Mouse (Mus musculus) R1 (cell line): ENCODE measurements around the gene Ank2.
A peak's percentile ranks its signal among the peaks of the same experiment; 100 is the strongest.
"Not testable (repeated sequence)": the region's sequence is repeated elsewhere in the genome, so short reads cannot be mapped to it uniquely, and the experiment has no call there.

Source experiments
- DNase-seq: peaks from one replicate; pipeline ENCODE4 v3.0.0-alpha.2; 2018; ENCODE audit warnings: low read depth, low spot score

Gene Ank2

GRCm38 (mm10) chr3:127416950-127417349 lies 82.2 kb downstream of the Ank2 start:
- no peak for DNase-seq

- peak; percentile 64 for DNase-seq
These were observed 84.7 kb downstream of the Ank2 start for GRCm38 (mm10) chr3:127414438-127414837.

DNA sequence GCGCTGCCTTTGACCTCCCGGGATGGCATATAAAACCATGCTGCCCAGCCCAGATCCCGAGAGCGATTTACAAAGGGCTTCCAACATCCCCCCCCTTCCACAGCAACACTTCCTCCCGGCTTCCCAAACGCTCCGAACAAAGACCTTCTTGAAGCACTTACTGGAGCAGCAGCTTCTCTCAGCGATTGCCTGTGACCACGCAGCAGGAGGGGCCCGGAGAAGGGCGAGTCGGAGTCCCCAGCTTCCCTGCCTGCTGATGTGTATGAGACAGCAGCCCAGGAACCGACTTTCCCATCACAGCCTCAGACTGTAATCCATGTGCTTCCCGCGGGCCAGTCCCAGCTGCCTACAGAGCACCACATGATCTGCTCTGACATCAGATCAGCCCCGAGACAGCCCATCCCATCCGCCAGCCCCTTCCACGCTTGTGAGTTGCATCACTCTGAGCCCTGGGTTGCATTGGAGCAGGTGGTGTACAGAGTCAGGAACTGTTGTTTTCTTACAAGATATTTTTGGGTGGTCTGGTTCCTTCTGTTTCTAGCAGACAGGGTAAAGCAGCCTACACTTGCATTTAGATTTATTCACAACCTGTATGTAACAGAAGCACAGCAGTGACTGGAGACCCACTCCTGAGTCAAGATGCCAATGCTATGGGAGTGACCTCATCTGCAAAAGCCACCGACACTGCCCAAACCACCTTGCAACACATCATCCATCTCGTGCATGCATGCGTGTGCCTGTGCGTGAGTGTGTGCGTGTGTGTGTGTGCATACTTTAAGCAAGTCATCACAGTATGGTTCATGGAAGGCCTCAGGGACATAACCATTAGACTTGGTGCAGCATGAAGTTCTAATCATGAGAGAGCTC lies 90.2 kb downstream of the Ank2 start:
- DNase-seq = peak; percentile 65

GRCm38 (mm10) chr3:127407868-127408574 lies 91.1 kb downstream of the Ank2 start:
- no peak for DNase-seq

DNA sequence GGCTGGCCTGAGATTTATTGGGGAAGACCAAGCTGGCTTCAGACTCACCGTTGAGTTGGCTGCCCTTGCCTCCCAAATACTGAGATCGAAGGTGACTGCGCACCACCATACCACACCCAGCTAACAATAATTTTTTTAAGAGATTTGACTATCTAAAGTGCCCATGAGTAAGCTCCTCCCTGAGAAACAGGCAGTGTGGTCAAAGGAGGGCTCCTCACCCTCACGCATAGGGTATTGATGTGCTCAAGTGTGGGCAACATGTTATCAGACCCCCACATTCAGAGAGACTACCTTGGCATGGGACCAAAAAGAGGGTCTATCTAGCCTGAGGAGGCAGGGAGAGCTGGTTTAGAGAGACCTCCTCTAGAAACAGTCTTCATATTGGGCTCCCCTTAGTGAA lies 92.3 kb downstream of the Ank2 start:
- DNase-seq = no peak

DNA sequence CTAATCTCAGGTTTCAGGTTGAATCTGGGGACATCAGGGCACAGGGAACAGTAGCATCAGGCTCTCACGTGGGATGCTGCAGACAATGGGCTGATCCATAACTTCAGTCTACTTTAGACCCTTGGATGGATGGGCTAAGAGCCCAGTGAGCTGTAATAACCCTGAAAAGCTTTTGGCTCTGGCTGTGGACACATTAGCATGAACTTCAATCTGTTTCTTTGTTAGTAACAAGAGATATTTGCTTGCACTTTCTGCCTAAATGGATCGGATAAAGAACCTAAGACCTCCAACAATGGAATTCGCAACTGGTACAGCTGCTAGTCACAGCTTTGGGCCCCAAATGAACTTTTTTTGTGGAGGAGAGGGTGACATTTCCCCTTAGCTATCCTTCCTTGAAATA lies 94.8 kb downstream of the Ank2 start:
- DNase-seq = no peak

DNA sequence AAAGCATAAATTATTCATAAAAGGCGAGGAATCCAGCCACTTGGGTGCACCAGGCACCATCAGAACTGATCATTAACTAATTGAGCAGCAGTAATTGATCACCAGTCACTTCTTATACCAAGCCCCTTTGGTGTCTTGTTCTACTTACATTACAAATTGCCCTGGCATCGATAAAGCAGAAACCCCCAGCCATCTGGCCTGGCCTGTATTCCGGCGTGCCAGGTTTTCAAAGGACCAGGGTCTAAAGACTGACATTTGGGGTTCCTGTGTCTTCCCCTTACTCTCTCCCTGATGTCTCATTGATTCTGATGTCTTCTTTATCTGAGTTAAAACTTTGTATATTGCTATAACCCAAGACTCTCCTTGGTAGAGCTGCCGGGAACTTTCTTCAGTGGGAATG lies 98.2 kb downstream of the Ank2 start:
- DNase-seq = no peak

DNA sequence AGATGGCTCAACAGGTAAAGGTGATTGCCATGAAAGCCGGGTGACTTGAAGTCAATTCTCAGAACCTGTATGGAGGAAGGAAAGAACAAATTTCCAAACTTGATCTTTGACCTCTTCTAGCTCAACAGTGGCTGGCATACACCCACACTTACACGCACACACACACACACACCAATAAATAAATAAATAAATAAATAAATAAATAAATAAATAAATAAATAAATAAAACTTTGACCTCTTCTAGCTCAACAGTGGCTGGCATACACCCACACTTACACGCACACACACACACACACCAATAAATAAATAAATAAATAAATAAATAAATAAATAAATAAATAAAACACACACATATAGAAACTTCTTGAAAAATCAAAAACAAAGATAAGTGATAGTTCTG lies 98.7 kb downstream of the Ank2 start:
- not testable (repeated sequence) for DNase-seq

DNA sequence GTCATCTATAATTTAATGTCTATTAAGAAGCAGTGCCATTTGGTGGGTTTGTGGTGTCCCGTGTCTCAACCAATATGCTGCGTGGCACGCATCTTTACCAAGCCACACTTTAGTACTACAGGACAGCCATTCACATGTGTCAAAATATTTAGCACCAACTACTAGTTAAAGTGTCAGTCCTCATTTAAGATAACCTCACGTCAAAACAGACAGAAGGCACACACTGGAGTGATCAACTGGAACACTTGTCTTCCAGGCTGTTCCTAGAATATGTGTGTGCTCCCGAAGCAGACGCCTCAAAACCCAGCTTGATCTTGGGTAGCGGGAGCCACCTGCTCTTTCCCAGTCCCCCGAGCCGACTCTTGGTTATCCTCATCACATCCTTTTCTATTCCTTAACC lies 101.4 kb downstream of the Ank2 start:
- no peak for DNase-seq

DNA sequence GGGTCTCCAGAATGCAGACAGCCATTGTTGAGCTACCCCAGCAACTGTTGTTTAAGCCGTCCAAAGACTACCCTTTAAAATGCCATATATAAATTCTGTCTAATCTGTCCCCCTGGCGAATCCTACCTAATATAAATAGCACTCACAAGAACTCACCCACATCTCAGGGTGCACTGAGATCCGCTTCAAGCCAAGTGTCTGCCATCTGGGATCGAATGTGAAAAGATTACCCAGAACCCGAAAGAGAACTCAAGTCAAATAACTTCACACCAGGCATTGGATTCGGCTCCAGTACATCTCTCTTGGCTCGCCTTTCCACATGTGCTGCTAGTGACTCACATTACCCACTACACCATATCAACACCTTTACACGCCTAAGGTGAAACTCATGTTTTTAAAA lies 103.9 kb downstream of the Ank2 start:
- DNase-seq = no peak

DNA sequence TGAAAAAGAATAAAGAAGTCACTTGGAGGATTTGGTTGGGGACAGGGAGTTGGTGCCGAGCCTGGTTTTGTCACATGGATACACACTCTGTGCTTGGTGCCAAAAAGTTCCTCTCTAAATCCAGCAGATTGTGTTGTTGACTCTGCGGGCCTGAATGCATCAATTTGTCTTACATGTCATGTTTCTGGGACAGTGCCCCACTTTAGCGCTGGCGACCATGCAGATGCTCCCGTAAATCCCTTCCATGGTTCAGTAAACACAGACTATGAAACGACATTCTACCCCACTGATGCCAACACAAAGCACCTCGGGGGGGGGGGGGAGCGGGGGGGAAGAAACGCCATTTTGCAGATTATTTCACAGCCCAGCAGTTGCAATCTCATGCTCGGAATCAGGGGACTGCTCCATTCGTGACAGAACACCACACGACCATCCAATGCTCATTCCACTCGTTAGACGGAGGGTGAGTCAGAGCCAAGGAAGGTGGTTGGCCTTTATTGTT lies 112.1 kb downstream of the Ank2 start:
- DNase-seq = no peak

DNA sequence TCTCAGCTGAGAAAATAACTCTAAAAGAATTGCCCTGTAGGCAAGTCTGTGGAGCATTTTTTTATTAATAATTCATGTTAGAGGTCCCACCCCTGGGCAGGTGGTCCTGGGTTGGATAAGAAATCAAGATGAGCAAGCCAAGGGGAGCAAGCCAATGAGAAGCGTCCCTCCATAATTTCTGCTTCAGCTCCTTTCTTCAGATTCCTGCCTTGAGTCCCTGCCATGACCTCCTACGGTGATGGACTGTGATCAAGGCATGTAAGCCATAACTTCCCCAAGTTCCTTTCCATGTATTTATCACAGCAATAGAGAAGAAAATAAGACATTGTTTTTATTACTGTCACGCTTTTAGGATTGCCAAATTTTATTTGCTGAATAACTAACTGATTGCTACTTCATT lies 115.9 kb downstream of the Ank2 start:
- no peak for DNase-seq

- no peak for DNase-seq
These were observed 122.2 kb downstream of the Ank2 start for GRCm38 (mm10) chr3:127376901-127377460.

GRCm38 (mm10) chr3:127375956-127376660 lies 123.0 kb downstream of the Ank2 start:
- no peak for DNase-seq

DNA sequence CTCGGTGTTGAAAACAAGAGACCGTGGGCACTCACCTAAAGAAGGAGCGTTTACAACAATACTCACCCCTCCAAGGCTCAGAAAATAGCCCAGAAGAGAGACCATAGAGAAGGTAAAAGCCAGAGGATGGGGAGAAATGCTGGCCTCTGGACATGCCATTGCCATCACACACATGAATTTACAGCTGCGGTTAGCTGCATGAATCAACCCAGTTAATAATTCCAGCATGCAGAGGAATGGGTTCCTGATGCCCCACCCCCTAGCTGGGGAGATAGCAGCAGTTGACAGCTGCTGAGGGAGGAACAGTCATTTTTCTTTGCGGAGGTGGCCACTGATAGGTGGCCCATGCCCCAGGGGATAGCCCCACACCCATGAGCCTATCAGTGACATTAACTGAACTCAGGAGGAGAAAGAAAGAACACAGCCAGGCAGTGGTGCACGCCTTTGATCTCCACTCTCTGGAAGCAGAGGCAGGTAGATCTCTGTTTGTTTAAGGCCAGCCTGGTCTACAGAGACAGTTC lies 124.9 kb downstream of the Ank2 start:
- DNase-seq = no peak

DNA sequence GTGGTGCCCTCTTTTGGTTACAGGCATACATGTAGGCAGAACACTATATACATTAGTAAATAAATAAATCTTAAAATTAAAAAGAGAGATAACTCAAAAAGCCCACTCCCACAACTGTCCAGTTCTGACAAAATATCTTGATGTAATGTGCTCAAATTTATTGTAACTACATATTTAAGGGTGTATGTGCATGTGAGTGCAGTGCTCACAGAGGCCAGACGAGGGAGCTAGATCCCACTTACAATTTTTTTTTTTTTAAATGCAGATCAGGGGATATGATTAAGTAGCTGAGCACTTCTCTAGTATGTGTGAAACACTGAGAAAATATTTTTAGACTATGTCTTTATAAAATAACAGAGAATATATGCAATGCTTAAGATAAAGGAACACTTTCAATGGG lies 127.4 kb downstream of the Ank2 start:
- no peak for DNase-seq

DNA sequence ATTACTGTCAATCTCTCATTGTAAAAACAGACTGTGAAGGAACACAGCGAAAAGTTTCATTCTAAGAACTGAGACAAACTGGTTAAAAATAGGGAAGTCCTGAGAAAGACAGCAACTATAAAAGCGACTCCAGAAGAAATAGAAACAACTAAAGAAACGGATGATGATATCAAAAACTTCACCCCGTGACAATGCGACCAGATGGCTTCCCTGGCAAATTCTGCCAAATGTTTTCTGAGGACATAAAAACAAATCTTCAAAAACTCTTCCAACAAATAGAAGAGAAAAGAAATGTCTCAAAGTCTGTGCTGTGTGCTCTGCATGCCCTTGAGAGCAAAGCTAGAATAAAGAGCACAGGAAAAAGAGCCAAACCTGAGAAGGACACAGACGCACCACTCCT lies 129.6 kb downstream of the Ank2 start:
- no peak for DNase-seq

- DNase-seq = no peak
These were observed 131.7 kb downstream of the Ank2 start for GRCm38 (mm10) chr3:127367450-127367849.

GRCm38 (mm10) chr3:127363512-127363911 lies 135.6 kb downstream of the Ank2 start:
- no peak for DNase-seq

DNA sequence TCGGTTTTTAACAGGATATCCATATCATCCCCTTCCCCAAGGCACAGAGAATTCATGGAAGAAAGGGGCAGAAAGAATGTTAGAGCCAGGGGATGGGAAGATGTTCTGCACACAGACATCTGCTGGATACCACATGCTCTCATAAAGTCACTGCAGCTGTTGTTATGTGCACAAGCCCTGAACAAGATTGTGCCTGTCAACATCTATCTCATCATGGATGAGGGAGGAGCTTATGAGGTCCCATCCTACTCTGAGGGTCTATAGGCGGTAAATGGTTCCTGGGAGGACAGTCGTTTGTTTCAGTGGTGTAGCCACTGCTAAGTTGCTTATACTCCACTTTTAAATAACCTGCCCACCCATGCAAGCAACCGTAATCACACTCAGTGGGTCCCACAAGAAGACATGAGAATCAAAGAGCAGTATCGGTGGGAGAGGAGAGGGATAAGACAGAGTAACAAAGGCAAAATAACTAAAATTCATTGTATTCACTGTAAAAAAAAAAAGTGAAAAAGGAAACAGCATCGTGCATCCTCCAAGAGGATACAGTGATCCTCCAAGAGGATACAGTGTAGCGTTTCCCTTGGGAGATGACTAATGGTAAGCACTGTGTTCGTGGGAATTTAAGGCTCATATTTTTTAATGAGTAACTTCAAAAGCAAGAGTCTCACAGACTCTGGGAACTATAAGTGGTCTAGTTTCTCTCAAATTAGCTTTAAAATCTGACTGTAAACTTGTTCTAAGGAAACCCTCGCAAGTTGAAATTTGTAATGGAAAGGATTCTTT lies 136.3 kb downstream of the Ank2 start:
- DNase-seq = no peak

DNA sequence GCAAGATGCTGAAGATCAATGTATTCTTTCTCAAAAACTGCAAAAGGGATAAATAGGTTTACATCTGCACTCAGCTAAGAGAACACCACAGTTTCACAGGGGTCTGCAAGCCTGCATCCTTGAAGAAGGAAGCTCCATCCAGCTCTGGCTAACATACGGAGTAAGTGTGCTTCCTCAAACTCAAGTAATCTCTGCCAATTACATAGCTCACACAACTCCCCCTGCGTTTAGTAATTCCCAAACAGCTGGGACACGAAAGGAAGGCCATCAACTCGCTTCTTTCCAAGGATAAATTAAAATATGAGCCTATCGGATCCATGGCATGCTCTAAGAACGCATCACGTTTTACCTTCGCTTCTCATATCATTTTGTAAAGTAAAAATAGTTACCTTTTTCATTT lies 137.3 kb downstream of the Ank2 start:
- no peak for DNase-seq
